Mouse (Mus musculus): ENCODE data around the gene Vmn1r219. TPM values are rescaled to one million over a fixed set of nuclear protein-coding genes. Genes with fewer than 3 reads are reported as not detected.

Gene Vmn1r219
- polyA plus RNA-seq, 1 experiment from 2014 or later, result not detected

Other genes starting within 250 kb of the Vmn1r219 start
- gene Vmn1r213, start 151.7 kb upstream of the Vmn1r219 start, polyA plus RNA-seq (2015; fragmentation: Nextera tagmentation; extraction: Ambion mirVana), result not detected in 2 replicates
- not detected in 2 replicates for gene Vmn1r214, start 128.9 kb upstream of the Vmn1r219 start, polyA plus RNA-seq (2015; fragmentation: Nextera tagmentation; extraction: Ambion mirVana)
- gene Vmn1r215, start 91.3 kb upstream of the Vmn1r219 start, polyA plus RNA-seq (2015; fragmentation: Nextera tagmentation; extraction: Ambion mirVana), result not detected in 2 replicates
- gene Vmn1r217, start 41.1 kb upstream of the Vmn1r219 start, polyA plus RNA-seq (2015; fragmentation: Nextera tagmentation; extraction: Ambion mirVana), result not detected in 2 replicates
- not detected in 2 replicates for gene Vmn1r218, start 26.2 kb upstream of the Vmn1r219 start, polyA plus RNA-seq (2015; fragmentation: Nextera tagmentation; extraction: Ambion mirVana)
- not detected in 2 replicates for gene Vmn1r220, start 28.7 kb downstream of the Vmn1r219 start, polyA plus RNA-seq (2015; fragmentation: Nextera tagmentation; extraction: Ambion mirVana)
- not detected in 2 replicates for gene Vmn1r221, start 54.8 kb downstream of the Vmn1r219 start, polyA plus RNA-seq (2015; fragmentation: Nextera tagmentation; extraction: Ambion mirVana)
- not detected in 2 replicates for gene Vmn1r222, start 76.6 kb downstream of the Vmn1r219 start, polyA plus RNA-seq (2015; fragmentation: Nextera tagmentation; extraction: Ambion mirVana)
- not detected in 2 replicates for gene Vmn1r223, start 87.8 kb downstream of the Vmn1r219 start, polyA plus RNA-seq (2015; fragmentation: Nextera tagmentation; extraction: Ambion mirVana)
- 46.2 and 49.0 TPM in 2 replicates for gene Zfp322a, start 209.9 kb downstream of the Vmn1r219 start, polyA plus RNA-seq (2015; fragmentation: Nextera tagmentation; extraction: Ambion mirVana)

All from neural tube, embryonic 15.5 days (tissue).